Mouse (Mus musculus) kidney, adult 2 months (tissue): ENCODE results near the gene Gad1.

Source experiments
- CTCF ChIP-seq: fragments of 200-500 bp; conservative IDR thresholded peaks from 2 replicates; pipeline ENCODE4 v1.5.1; 2011; ENCODE audit warnings: low read depth, mild to moderate bottlenecking, control low read depth, low read length, moderate library complexity, mixed read lengths; ENCODE audit not compliant: insufficient read depth, insufficient read length
- POLR2A ChIP-seq: fragments of 200-500 bp; IDR thresholded peaks from one replicate; pipeline ENCODE4 v1.6.1; 2011; ENCODE audit warnings: low read depth, low read length, control low read depth

DNA sequence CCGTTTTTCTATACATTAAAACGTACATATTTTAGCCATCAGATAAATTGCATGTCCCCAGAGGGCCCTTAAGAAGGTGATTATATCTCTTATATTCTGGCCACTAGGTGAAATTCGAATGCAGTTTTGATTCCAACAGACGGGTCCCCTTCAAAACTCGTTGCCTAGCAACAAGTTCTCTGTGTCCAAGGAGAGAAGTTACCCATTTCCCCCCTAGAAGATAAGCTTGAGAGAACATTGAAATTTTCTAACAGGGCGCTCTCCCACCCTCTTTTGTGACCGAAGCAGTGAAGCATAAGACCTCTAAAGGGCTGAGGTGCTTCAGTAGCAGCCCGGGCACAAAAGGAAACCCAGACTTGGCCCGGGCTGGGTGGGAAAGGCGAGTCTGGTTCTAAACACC, 44.4 kb upstream of the Gad1 start, which contains the start of gene Erich2:
- TF ChIP-seq CTCF = no peak
- TF ChIP-seq POLR2A = no peak
